Mouse (Mus musculus) embryonic facial prominence, embryonic 10.5 days (tissue): ENCODE results near the gene Slc2a5. TPM values are rescaled to one million over a fixed set of nuclear protein-coding genes. Genes with fewer than 3 reads are reported as not detected.
A peak's percentile ranks its signal among the peaks of the same experiment; 100 is the strongest.

Source experiments
- DNase-seq: peaks from one replicate; pipeline ENCODE4 v3.0.0-alpha.2; 2017; ENCODE audit warnings: low spot score
- H3K27ac ChIP-seq: fragments of 300-500 bp; sonication (generic); replicated peaks from 2 replicates; pipeline ENCODE4 v1.5.1; 2016; ENCODE audit warnings: mild to moderate bottlenecking
- H3K27me3 ChIP-seq: fragments of 300-500 bp; sonication (generic); replicated peaks from 2 replicates; pipeline ENCODE4 v1.6.1; 2016; ENCODE audit warnings: low read depth, mild to moderate bottlenecking; ENCODE audit not compliant: poor library complexity, severe bottlenecking
- H3K36me3 ChIP-seq: fragments of 300-500 bp; sonication (generic); replicated peaks from 2 replicates; pipeline ENCODE4 v1.6.1; 2016; ENCODE audit warnings: mild to moderate bottlenecking, moderate library complexity
- H3K4me1 ChIP-seq: fragments of 300-500 bp; sonication (generic); 2 replicates; pipeline ENCODE4 v1.6.1; 2016
- H3K4me3 ChIP-seq: fragments of 300-500 bp; sonication (generic); 2 replicates; pipeline ENCODE4 v1.5.1; 2016; ENCODE audit warnings: mild to moderate bottlenecking, moderate library complexity
- H3K9me3 ChIP-seq: fragments of 300-500 bp; sonication (generic); 2 replicates; pipeline ENCODE4 v1.6.1; 2016; ENCODE audit warnings: mild to moderate bottlenecking
- WGBS: fragments of 180-500 bp; shearing (Covaris S2); methylation state at CpG from one replicate; pipeline ENCODE4 v1.1.7; 2016; 5-methylcytosine and 5-hydroxymethylcytosine counted together
- polyA plus RNA-seq: library from polyadenylated mRNA; unstranded; fragments of >200 nt; fragmentation: Nextera tagmentation; extraction: Ambion mirVana; gene quantifications from 2 replicates; pipeline ENCODE4 v1.2.1, GENCODE M21; 2016

Slc2a5 gene
- polyA plus RNA-seq, 1 experiment from 2014 or later: 1.4 TPM

- Histone ChIP-seq H3K27ac (peak overlapping the region; percentile 77), H3K9me3 (peaks cover 5% of the 10 kb centered on the region), H3K36me3 (no peaks in the 10 kb centered on the region), H3K4me3 (peak overlapping the region; percentile 72), H3K27me3 (peaks cover 55% of the 10 kb centered on the region), H3K4me1 (peaks cover 27% of the 10 kb centered on the region)
- WGBS: 15% methylated on average over 29 of the region's 29 CpGs
- no peak for DNase-seq
Observed at GRCm38 (mm10) chr4:150087890-150088530, 31.1 kb upstream of the Slc2a5 start.

DNA sequence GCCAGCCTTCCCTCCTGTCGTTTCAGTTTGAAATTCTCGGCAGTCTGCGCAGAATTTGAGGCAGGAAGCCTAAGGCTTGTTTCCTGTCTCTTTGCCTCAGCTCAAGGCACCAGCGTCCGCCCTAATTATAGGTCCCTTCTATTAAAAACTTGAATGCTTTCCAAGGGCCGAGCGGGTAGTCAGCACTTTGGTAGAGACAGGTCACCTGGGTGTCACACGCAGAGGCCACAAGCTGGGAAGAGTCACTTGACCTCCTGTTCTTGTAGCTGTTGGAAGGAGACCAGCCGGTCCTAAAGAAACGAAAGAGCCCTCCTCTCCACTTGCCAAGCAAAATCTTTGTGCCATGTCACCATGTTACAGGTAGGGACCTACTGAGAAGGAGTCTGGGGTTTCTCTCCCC lies 30.0 kb upstream of the Slc2a5 start:
- DNase-seq: no peak
- WGBS: 59% methylated on average over 10 of the region's 10 CpGs
- Histone ChIP-seq H3K27me3 (peaks cover 60% of the 10 kb centered on the region), H3K36me3 (no peaks in the 10 kb centered on the region), H3K4me3 (no peak overlapping the region), H3K27ac (no peak overlapping the region), H3K9me3 (peaks cover under 1% of the 10 kb centered on the region), H3K4me1 (peaks cover 36% of the 10 kb centered on the region)

DNA sequence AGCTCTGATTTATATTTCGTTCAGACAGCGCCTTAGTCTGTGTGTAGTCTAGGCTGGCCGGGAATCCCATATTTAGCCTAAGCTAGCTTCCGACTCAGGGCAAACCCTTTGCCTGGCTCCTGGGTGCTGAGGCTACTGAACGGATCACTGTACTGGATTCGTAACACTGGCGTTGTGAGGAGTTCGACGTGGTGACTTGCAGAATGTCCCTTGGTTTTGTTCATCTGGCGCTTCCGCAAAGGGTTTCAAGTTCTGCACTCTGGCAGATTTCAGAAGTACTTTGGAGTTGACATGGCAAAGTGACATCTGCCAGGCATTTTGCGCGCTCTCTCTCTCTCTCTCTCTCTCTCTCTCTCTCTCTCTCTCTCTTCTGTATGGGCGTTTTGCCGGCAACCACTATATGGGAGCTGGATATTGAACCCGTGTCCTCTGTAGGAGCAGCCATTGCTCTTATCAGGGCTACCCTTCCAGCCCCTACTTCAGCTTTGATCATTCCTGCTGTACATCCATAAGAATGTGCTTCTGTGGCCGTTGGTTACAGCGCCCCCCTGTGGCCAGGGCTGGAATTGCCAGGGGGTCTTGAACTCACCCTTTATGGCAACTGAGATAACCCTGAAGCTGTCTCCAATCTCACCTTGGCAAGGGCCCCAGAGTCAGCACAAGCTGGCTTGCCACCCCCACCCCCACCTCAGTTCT lies 27.0 kb upstream of the Slc2a5 start:
- WGBS: 86% methylated on average over 18 of the region's 18 CpGs
- Histone ChIP-seq H3K4me3 (no peak overlapping the region), H3K27ac (no peak overlapping the region), H3K27me3 (peaks cover 74% of the 10 kb centered on the region), H3K9me3 (no peaks in the 10 kb centered on the region), H3K4me1 (peaks cover 49% of the 10 kb centered on the region), H3K36me3 (no peaks in the 10 kb centered on the region)
- DNase-seq: peak; percentile 57

DNA sequence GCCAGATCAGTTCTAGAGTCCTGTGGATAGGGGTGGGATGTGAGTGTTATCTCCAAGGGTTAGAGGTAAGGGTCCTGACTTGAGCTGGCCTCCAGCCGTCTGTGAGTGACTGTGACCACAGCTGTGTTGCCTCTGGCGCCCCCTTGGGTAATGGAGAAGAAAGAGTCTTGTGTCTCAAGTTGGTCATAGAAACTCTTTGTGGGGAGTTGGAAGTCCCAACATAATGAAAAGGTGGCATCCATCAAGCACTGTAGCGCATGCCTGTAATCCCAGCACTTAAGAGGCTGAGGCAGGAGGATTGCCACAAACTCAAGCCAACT lies 26.5 kb upstream of the Slc2a5 start:
- peaks cover 77% of the 10 kb centered on the region for H3K27me3 ChIP-seq
- 58% methylated on average over 3 of the region's 3 CpGs for WGBS
- no peaks in the 10 kb centered on the region for H3K9me3 ChIP-seq
- no peaks in the 10 kb centered on the region for H3K36me3 ChIP-seq
- no peak for DNase-seq
- H3K4me1 ChIP-seq: peaks cover 44% of the 10 kb centered on the region
- H3K27ac ChIP-seq: no peak overlapping the region
- H3K4me3 ChIP-seq: no peak overlapping the region

DNA sequence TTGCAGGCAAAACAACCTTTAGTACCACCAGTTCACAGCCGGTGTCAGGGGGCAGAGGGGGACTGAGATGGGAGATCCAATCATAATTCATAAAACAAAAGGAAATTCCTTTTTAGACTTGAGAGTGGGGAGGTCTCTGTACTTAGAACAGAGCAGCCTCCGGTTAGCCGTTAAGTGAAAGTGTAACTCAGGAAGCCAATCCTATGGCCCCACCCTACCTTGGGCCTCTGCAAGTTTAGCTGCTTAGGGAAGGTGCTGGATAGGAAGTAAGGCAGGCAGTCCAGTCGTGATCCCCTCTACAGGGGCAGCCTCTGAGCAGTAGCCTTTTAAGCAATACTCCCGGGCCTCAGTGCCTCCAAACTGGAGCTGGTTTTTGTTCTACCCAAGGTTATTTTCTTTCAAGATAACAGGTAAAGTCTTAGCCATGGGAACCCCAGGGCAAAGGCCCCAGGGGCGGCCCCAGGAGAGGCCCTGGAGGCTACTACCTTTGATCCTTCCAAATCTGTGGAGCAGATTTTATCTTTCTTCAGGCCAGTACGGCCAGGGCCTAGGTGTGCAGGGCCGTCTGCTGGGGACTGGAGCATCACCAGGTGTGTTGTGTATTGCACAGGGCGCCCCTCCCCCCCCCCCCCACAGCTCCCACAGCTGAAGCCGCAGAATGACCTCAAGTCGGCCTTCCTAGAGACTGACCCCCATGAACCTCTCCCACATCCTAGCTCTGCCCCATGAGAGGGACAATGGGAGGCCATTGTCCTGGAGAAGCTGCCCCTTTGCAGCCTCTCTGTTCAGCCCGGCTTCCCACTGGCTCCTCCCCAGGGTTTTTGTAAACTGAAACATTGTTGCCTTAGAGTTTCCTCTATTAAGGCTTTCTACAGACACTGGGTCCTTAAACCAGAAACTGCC lies 25.3 kb upstream of the Slc2a5 start:
- H3K36me3 ChIP-seq: no peaks in the 10 kb centered on the region
- no peaks in the 10 kb centered on the region for H3K9me3 ChIP-seq
- peaks cover 34% of the 10 kb centered on the region for H3K4me1 ChIP-seq
- DNase-seq: peak; percentile 38
- H3K27ac ChIP-seq: peak overlapping the region; percentile 52; the same call in 1 of the 2 replicates
- WGBS: 23% methylated on average over 12 of the region's 12 CpGs
- 0 out of 2 replicates have a peak overlapping the region, but pooled peaks have one; percentile 11 for H3K4me3 ChIP-seq
- H3K27me3 ChIP-seq: peaks cover 77% of the 10 kb centered on the region

DNA sequence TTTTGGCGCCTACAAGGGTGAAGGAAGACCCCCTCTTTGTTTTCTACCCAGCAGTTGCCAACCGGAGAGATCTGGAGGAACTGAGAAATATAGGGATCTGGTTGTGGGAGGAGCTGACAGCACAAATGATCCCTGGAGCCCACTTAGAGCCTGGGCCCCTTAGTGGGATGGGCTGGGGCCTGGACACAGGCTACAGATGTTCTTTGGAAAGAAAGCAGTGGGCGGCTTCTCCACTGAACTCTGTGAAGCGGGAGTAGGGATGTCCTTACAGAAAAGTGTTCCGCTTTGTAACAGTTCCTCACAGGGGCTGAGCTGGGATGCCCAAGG lies 24.7 kb upstream of the Slc2a5 start:
- Histone ChIP-seq H3K4me3 (0 out of 2 replicates have a peak overlapping the region, but pooled peaks have one; percentile 11), H3K4me1 (peaks cover 30% of the 10 kb centered on the region), H3K36me3 (no peaks in the 10 kb centered on the region), H3K9me3 (no peaks in the 10 kb centered on the region), H3K27me3 (peaks cover 75% of the 10 kb centered on the region), H3K27ac (peak overlapping the region; percentile 52; the same call in 1 of the 2 replicates)
- DNase-seq: no peak
- 16% methylated on average over 5 of the region's 5 CpGs for WGBS

DNA sequence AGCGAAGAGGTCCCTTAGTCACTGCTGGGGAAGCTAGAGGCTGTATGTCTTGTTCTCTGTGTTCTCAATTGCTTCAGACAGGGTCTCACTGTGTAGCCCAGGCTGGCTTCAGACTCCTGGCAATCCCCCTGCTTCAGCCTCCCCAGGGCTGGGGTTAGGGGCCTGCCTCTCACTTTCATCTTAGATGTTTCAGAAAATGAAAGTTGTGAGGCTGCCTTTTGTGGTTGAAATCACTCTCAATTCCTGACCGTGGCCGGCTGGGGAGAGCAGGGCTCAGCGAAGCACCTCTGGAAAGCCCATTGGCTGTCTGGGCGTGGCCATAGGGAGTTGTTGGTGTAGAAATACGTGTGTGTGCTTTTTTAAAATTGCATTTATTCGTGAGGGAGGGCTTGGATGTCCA lies 22.8 kb upstream of the Slc2a5 start:
- no peak for DNase-seq
- Histone ChIP-seq H3K4me3 (no peak overlapping the region), H3K4me1 (peaks cover 30% of the 10 kb centered on the region), H3K27me3 (peaks cover 75% of the 10 kb centered on the region), H3K36me3 (no peaks in the 10 kb centered on the region), H3K27ac (no peak overlapping the region), H3K9me3 (no peaks in the 10 kb centered on the region)
- WGBS: 80% methylated on average over 7 of the region's 7 CpGs

DNA sequence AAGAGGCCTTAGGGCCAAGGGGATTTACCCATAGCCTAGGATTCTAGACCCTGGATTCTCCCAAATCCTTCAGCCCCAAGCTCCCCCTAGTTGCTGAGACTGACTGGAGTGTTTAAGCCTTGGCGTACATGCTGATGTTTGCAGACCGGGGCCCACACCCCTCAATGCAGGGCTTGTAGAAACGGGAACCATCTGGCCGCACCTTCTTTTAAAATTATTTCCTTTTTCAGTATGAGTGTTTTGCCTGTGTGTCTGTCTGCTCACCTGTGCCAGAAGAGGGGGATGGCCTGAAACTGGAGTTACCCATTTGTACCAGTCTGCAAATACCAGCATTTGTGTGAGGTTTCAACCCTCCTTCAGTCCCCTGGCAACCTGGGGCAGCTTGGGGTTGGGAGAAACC lies 21.2 kb upstream of the Slc2a5 start:
- Histone ChIP-seq H3K27ac (no peak overlapping the region), H3K4me1 (peaks cover 30% of the 10 kb centered on the region), H3K9me3 (no peaks in the 10 kb centered on the region), H3K27me3 (peaks cover 71% of the 10 kb centered on the region), H3K36me3 (no peaks in the 10 kb centered on the region), H3K4me3 (no peak overlapping the region)
- WGBS: 88% methylated on average over 4 of the region's 4 CpGs
- no peak for DNase-seq

DNA sequence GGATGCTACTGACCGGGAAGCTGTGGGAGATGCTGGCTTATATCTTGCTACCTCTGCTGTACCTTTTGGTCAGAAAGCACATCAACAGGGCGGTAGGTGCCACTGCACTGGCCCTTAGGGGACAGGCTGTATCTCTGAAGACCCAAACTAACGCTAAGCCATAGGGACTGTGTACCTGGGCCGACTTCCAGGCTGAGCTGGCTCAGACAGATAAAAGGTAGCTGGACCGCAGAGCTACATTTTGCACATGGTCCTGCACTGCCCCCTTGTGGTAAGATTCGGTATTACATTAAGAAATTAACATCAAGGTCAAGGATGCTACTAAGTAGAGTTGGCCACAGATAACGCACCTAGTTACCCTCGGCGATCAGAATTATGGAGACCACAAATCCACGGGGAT lies 20.2 kb upstream of the Slc2a5 start:
- Histone ChIP-seq H3K27me3 (peaks cover 65% of the 10 kb centered on the region), H3K36me3 (no peaks in the 10 kb centered on the region), H3K27ac (no peak overlapping the region), H3K4me3 (no peak overlapping the region), H3K9me3 (no peaks in the 10 kb centered on the region), H3K4me1 (peaks cover 23% of the 10 kb centered on the region)
- DNase-seq: peak; percentile 47
- WGBS: 23% methylated on average over 10 of the region's 10 CpGs

DNA sequence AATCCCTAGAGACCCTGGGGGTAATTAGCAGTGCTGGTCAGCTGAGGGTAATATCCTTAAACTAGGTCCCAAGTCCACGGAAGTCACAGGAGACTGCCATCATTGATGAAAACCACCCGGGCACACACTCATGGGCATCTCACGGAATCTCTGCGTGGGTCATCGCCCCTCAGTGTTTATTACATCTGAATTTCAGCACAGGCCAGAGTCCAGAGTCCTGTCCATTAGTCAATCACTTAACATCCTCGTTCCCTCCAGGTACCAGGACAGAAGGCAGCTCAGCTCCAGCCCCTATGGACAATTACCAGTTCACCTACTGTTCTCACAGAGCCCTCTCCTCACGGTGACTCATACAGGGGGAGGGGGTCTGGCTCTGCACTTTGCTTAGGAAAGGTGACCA lies 16.3 kb upstream of the Slc2a5 start:
- Histone ChIP-seq H3K4me1 (peaks cover 17% of the 10 kb centered on the region), H3K27me3 (peaks cover 44% of the 10 kb centered on the region), H3K27ac (no peak overlapping the region), H3K36me3 (no peaks in the 10 kb centered on the region), H3K4me3 (no peak overlapping the region), H3K9me3 (no peaks in the 10 kb centered on the region)
- WGBS: 91% methylated on average over 7 of the region's 7 CpGs
- no peak for DNase-seq

DNA sequence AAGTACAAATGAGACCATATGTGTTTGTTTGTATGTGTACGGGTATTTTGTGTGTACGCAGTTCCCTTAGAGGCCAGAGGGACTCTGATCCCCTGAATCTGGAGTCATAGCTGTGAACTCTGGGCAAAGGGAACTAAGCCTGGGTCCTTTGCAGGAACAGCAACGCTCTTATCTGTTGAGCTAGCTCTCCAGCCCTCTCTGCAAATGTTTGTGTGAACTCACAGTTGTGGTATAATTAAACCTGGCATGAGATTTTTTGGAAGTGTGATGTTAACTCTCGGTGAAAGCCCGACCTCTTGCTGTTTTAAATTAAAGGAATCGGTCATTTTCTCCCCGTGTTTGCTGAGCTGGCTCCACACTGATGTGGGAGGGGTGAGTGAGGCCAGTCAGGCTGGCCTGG lies 13.4 kb upstream of the Slc2a5 start:
- peaks cover 17% of the 10 kb centered on the region for H3K4me1 ChIP-seq
- 45% methylated on average over 7 of the region's 7 CpGs for WGBS

DNA sequence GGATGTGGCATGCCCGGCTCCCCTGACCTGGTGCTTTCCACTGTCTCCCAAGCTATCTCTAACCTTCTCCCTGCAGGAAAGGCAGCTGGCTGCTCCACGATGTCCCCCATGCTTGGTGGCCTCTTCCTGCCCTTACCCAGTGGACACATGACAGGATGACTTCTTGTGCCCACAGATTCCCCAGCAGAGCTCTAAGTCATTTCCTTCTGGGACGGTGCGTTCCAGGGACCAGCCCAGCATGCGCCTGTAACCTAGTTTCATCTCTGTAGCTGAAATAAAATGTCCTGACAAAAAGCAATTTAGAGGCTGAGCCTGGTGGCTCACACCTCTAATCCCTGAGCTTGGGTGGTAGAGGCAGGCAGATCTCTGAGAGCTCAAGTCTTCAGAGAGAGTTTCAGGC lies 12.4 kb upstream of the Slc2a5 start:
- Histone ChIP-seq H3K9me3 (no peaks in the 10 kb centered on the region), H3K27me3 (0 out of 2 replicates have a peak, but pooled peaks cover 7% of the 10 kb centered on the region), H3K4me1 (peaks cover 17% of the 10 kb centered on the region), H3K4me3 (no peak overlapping the region), H3K27ac (no peak overlapping the region), H3K36me3 (no peaks in the 10 kb centered on the region)
- DNase-seq: no peak
- 82% methylated on average over 5 of the region's 5 CpGs for WGBS

More for the DNA sequence above, 13.4 kb upstream of the Slc2a5 start:
- H3K36me3 ChIP-seq: no peaks in the 10 kb centered on the region
- H3K27me3 ChIP-seq: peaks cover 17% of the 10 kb centered on the region
- H3K9me3 ChIP-seq: no peaks in the 10 kb centered on the region
- H3K4me3 ChIP-seq: no peak overlapping the region
- DNase-seq: no peak
- H3K27ac ChIP-seq: no peak overlapping the region
